Mouse (Mus musculus) small intestine, adult 2 months (tissue): ENCODE measurements around the gene Ikbkg.

Experiments
- CTCF ChIP-seq: fragments of 200-500 bp; IDR thresholded peaks from 2 replicates; pipeline ENCODE4 v1.5.1; 2012; ENCODE audit warnings: low read depth, mild to moderate bottlenecking, control low read depth, inconsistent platforms, low read length, moderate library complexity, mixed read lengths; ENCODE audit not compliant: insufficient replicate concordance, insufficient read length; ENCODE audit errors: extremely low read depth
- POLR2A ChIP-seq: fragments of 200-500 bp; IDR thresholded peaks from 2 replicates; pipeline ENCODE4 v1.6.1; 2012; ENCODE audit warnings: low read depth, mild to moderate bottlenecking, control low read depth, inconsistent platforms, low read length, moderate library complexity

- TF ChIP-seq POLR2A (no peak), CTCF (no peak)
Observed at GRCm38 (mm10) chrX:74408340-74408739, 15.2 kb downstream of the Ikbkg start.
